Mouse (Mus musculus) bone marrow macrophage, adult 2 months (primary cell): ENCODE results near the gene Nsun2. TPM values are rescaled to one million over a fixed set of nuclear protein-coding genes. Genes with fewer than 3 reads are reported as not detected.
A peak's percentile ranks its signal among the peaks of the same experiment; 100 is the strongest.

Source experiments
- H3K27ac ChIP-seq: 2 replicates; pipeline ENCODE4 v1.5.1; 2012; ENCODE audit warnings: low read depth, low read length; ENCODE audit not compliant: insufficient read depth
- H3K4me1 ChIP-seq: 2 replicates; pipeline ENCODE4 v1.6.1; 2012; ENCODE audit warnings: low read length; ENCODE audit not compliant: control insufficient read depth, insufficient read depth
- H3K4me3 ChIP-seq: 2 replicates; pipeline ENCODE4 v1.5.1; 2012; ENCODE audit warnings: mild to moderate bottlenecking, low read length, moderate library complexity; ENCODE audit not compliant: insufficient read depth
- CTCF ChIP-seq: IDR thresholded peaks from 2 replicates; pipeline ENCODE4 v1.5.1; 2012; ENCODE audit warnings: low read depth, mild to moderate bottlenecking, low read length, moderate library complexity
- POLR2A ChIP-seq: IDR thresholded peaks from 2 replicates; pipeline ENCODE4 v1.6.1; 2012; ENCODE audit warnings: mild to moderate bottlenecking, low read depth, low read length, borderline replicate concordance
- polyA plus RNA-seq: library from polyadenylated mRNA; stranded (reverse); fragments of >200 nt; gene quantifications from 2 replicates; pipeline ENCODE4 v1.2.4, GENCODE M21; 2012; ENCODE audit not compliant: missing spikeins, insufficient read depth, insufficient read length

The Nsun2 gene
- 27.7 and 33.6 TPM in 2 replicates for polyA plus RNA-seq

DNA sequence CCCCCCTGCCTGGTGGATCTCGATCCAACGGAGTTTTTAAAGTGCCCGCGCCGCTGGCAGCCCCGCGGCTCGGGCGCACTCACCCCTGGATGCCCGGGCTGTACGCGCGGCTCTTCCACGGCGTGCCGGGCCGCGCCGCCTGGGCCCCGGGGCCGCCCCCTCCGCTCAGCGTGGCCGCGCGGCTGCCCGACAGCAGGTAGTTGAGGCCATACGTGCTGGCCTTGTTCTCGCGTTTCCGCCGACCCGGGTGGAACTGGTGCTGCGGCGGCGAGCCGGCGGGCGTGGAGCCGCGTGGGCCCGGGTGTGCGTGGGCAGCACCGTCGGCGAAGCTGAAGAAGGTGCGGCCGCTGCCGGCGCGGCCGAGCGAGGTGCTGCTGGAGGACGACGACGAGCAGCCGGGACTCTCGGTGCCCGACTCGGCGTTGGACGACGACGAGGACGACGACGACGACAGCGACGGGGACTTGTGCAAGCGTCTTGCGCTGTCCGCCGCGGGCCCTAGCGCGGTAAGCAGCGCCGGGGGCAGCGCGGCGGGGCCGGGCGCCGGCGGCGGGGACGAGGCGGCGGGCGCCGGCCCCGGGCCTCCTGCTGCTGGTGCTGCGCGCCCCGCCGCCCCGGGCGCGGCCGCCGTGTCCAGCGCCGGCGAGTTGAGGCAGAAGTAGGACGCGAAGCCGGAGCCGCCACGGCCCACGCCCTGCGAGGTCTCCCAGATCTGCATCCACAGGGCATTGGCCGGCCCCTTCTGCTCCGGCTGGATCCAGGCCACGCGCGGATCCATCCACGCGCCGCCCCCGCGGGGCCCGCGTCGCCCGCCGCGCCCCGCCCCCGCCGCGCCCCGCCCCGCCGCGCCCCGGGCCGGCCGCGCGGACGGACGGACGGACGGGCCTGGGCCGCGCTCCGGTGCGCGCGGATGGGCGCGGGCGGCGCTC is at the start of gene Nsun2:
TSS of gene Nsun2 (plus strand) at position 342 of the 929 bp plus-strand sequence.
- TF ChIP-seq POLR2A (no peak), CTCF (no peak)
- Histone ChIP-seq H3K4me3 (peak within 1 kb of the TSS; percentile 89), H3K27ac (peak within 1 kb of the TSS; percentile 58), H3K4me1 (peaks cover 27% of the 10 kb centered on the region)

DNA sequence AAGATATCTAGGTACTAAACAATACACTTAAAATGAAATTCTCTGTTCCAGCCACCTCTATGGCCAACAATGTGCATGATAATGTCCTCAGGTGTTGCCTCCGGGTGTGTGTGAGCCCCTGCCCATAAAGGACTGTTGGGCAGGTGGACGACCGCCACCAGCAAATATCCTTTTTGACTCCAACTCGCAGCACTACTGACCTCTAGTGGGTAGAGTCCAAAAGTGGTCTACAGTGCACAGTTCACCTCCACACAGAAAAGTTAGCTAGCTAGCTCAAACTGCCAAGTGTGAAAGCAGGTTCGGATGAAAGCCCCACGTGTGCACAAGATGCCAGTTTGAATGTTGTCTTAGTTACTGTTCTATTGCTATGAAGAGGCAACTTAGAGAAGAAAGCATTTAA is 48.2 kb upstream of the Nsun2 start:
- H3K4me3 ChIP-seq = no peak overlapping the region
- H3K27ac ChIP-seq = no peak overlapping the region
- no peak for TF ChIP-seq POLR2A
- TF ChIP-seq CTCF = peak; percentile 27; the same call in 1 of the 2 replicates
- H3K4me1 ChIP-seq = no peaks in the 10 kb centered on the region

DNA sequence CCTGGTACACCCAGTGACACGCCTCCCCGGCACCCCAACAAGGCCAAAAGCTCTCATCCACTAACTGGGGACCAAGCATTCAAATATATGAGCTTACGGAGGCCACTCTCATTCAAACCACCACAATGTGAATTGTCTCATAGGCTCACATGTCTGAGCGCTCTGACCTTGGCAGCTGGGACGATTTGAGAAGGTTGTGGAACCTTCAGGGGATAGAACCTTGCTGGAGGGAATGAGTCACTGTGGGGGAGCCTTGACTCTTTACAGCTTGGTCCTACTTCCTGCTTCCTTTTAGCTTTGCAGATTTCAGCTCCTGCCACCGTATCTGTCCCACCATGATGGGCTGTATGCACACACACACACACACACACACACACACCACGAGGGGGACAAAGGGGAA is 47.7 kb upstream of the Nsun2 start:
- Histone ChIP-seq H3K4me1 (no peaks in the 10 kb centered on the region), H3K4me3 (no peak overlapping the region), H3K27ac (no peak overlapping the region)
- TF ChIP-seq CTCF (no peak), POLR2A (no peak)

DNA sequence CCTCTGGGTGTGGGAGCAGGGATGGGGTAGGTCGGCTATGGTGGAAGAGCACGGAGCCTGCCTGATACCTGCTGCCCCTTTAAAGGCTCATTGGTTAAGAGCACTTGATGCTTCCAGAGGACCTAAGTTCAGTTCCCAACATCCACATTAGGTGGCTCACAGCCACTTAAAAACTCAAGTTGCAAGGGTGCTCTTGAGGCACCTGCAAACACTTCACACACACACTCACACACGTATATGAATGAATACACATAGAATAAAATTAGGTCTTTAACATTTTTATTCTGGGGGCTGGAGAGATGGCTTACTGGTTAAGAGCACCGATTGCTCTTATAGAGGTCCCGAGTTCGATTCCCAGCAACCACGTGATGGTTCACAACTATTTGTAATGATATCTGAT is 46.4 kb upstream of the Nsun2 start:
- TF ChIP-seq CTCF (no peak), POLR2A (no peak)
- Histone ChIP-seq H3K4me1 (no peaks in the 10 kb centered on the region), H3K4me3 (no peak overlapping the region), H3K27ac (no peak overlapping the region)

DNA sequence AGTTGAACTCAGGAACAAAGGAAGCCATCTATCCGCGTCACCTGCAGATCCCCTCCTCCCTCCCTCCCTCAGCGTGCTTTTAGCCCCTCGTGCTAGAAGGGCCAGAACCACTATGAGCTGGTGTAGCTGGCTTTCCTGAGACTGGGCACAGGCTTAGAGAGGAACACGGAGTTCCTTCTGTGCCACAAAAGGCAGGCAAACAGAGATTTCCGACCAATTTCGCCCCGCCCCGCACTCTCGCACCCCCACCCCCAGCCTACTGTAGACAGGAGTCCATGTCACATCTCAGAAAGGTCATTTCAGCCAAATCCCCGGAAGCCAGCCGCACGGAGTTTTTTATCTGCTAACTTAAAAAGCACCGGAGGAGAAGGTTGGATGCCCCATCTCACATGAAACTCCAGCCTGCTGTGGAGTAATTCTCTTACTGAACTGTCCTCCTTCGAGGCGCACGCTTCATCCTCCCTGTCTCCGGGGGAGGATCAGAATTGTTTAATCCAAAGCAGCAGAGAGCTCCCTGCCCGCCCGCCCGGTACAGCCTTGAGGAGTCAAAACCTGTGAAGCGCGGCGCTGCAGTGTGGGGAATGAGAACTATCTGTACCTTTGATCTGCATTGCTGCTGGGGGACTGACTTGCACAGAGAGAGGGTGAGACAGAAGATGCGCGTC is 45.8 kb upstream of the Nsun2 start:
- H3K27ac ChIP-seq = no peak overlapping the region
- TF ChIP-seq POLR2A = no peak
- TF ChIP-seq CTCF = peak; percentile 8; the same call in 1 of the 2 replicates
- H3K4me1 ChIP-seq = no peaks in the 10 kb centered on the region
- no peak overlapping the region for H3K4me3 ChIP-seq

DNA sequence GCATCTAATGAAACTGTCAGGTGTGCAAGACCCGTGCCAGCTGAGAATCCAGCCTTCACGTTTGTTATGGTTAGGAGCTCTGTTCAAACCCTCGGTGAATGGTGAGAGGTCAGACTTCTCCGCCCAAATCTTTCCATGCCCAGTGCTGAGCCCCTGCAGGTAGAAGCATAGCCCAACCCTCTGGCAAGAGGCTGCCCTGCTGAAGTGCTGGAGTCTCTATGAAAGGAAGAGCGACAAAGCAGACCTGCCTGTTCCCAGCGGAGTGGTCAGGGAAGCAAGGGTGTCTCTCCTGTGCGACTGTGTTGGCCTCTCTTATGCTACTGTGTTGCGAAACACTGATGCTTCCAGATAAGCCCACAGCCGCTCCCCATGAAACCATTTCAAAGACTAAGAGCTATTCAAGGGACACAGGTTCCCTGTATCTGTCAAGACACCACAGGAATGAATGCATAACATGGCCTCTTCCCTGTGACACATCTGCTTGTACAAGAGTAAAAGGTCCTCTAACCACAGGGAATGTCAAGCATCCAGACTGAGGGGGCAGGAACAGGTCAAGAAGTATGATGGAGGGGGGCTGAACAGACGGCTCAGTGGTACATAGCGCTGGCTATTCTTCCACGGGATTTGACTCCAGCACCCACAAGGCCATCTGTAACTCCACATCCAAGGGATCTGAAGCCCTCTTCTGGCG is 44.8 kb upstream of the Nsun2 start:
- H3K4me3 ChIP-seq = no peak overlapping the region
- no peaks in the 10 kb centered on the region for H3K4me1 ChIP-seq
- TF ChIP-seq POLR2A (no peak), CTCF (no peak)
- no peak overlapping the region for H3K27ac ChIP-seq

DNA sequence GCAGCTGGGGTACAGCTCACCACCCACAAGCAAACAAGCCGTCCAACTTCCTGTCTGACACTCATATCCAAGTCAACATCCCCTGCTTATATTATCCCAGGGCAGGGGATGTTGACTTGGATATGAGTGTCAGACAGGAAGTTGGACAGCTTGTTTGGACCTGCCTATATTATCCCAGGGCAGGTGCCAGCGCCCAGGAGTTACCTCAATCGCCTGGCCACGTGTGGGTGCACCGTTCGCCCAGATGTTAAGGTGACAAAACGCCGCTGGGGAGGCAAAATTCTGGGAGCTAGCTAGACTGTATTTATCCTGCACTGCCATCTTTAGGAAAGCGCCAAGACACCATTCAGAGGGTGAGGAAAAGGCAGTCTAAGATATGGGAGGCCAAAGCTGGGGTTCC is 43.8 kb upstream of the Nsun2 start:
- no peak overlapping the region for H3K27ac ChIP-seq
- no peaks in the 10 kb centered on the region for H3K4me1 ChIP-seq
- no peak for TF ChIP-seq CTCF
- no peak for TF ChIP-seq POLR2A
- H3K4me3 ChIP-seq = no peak overlapping the region

DNA sequence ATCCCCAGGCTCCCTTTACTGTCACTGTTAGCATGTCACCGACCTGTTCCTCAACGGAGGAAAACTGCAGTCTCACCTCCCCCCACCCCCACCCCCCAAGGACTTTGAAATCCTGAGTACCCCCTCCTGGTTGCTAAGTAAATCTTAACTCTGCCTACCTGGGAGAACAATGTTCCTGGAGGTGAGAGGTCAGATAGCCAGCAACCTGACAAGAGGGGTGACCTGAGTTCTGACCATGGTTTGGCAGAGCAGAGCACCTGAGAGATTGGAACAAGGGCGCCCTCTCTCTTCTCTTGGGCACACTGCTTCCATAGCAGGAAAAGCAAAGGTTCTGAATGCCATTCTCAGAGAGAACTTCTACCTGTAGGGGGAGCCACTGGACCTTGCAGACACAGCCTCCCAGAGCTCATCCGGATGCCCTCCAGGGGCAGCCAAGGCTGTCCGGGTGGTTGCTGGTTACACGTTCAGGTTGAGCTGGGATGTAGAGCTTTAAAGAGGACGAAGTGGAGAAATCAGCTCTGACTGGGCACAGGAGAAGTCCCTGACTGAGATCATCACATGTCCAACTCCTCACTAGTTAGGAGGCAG is 40.6 kb upstream of the Nsun2 start:
- Histone ChIP-seq H3K4me3 (no peak overlapping the region), H3K27ac (no peak overlapping the region), H3K4me1 (no peaks in the 10 kb centered on the region)
- TF ChIP-seq CTCF = peak; percentile 67
- no peak for TF ChIP-seq POLR2A

DNA sequence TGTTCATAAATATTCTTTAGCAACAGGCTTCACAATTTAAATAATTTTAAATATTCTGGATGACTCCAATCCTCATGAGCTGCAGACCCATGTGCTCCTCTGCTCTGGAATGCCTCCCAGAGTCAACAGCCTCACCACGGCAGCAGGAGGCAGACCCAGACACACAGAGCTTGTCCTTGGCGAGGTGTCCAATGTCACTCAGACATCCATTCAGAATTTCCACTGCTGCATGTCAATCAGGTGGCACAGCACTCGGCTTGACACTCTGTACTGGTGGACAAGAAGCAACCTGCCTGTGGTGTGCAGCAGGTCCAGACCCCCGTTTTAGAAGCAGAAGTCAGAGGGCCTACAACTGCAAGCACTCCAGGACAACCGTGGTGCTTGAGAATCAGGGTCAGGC is 35.3 kb upstream of the Nsun2 start:
- no peak for TF ChIP-seq POLR2A
- TF ChIP-seq CTCF = no peak
- Histone ChIP-seq H3K27ac (no peak overlapping the region), H3K4me3 (no peak overlapping the region), H3K4me1 (no peaks in the 10 kb centered on the region)
